Mouse (Mus musculus) 3134 (cell line): ENCODE results near the gene Slc5a5.

Source experiments
- DNase-seq: peaks from one replicate; pipeline ENCODE4 v3.0.0-alpha.2; 2011; ENCODE audit warnings: low spot score; ENCODE audit not compliant: insufficient read length; ENCODE audit errors: extremely low read depth

Gene Slc5a5

GRCm38 (mm10) chr8:70839408-70840351 is 52.9 kb downstream of the Slc5a5 start, which contains the start of gene Arrdc2:
TSS of gene Arrdc2 (minus strand) at chr8:70839720.
- peak; percentile 96 for DNase-seq

GRCm38 (mm10) chr8:70838654-70839407 is 53.7 kb downstream of the Slc5a5 start:
- peak; percentile 93 for DNase-seq

- DNase-seq = no peak
Measured at GRCm38 (mm10) chr8:70836666-70837065, 55.9 kb downstream of the Slc5a5 start.

- no peak for DNase-seq
Measured at GRCm38 (mm10) chr8:70834071-70834470, 58.5 kb downstream of the Slc5a5 start.

GRCm38 (mm10) chr8:70833520-70833919 is 59.0 kb downstream of the Slc5a5 start:
- peak; percentile 77 for DNase-seq

GRCm38 (mm10) chr8:70833018-70833482 is 59.5 kb downstream of the Slc5a5 start:
- DNase-seq = peak; percentile 73
